Mouse (Mus musculus): ENCODE measurements at regions not wholly inside any gene's neighbourhood (a gene's known extent, or its start where the extent isn't known, plus 50 kb on each side); places are given as distances from the start of the nearest gene placed in this dataset.
A peak's percentile ranks its signal among the peaks of the same experiment; 100 is the strongest.

- no peak for DNase-seq (ENCODE audit: low spot score in 2 of 2)
Observed at GRCm38 (mm10) chrX:164878336-164878735, 101.8 kb downstream of the Mospd2 start.

GRCm38 (mm10) chrX:164840393-164840792, 139.8 kb downstream of the Mospd2 start:
- DNase-seq (ENCODE audit: low spot score in 2 of 2): no peak

- no peak for DNase-seq (ENCODE audit: low spot score in 2 of 2)
Observed at GRCm38 (mm10) chrX:164820906-164821305, 159.3 kb downstream of the Mospd2 start.

DNA sequence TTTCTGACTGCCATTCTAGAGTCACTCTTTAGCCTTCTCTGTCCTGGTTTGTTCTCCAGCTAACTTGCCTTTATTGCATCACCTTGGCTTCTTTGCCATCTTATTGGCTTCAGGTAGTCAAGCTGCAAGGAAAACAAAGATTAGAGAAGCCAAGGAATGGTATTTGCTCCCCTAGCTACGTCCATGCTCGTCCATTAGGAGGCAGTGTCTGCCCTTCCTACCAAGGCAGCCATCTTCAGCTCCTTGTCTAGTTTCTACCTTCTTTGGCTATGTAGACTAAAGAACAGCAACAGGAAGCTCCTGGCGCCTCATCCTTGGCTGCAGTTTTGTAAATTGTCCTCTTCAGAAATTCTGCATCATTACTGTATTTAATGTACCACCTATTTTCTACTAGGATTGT, 192.9 kb downstream of the Mospd2 start:
- no peak for DNase-seq (ENCODE audit: low spot score in 2 of 2)

DNA sequence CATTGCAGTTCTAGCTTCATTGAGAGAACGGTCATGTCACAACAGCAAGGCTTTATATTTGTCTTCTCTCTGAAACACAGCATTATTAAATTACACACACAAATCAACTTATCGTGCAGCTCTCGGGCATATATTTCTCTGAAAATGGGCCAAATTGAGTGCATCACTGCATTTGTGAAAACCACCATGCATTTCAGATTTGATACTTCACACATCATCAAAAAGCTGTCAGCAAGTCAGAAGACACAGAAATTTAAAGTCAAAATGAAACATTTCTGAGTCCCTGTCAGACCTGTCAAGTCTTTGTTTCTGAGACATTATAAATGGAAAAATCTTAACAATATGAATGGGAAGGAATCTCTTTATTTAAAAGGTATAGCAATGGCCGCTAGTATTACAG, 215.3 kb downstream of the Mospd2 start:
- DNase-seq (ENCODE audit: low spot score in 2 of 2): no peak

DNA sequence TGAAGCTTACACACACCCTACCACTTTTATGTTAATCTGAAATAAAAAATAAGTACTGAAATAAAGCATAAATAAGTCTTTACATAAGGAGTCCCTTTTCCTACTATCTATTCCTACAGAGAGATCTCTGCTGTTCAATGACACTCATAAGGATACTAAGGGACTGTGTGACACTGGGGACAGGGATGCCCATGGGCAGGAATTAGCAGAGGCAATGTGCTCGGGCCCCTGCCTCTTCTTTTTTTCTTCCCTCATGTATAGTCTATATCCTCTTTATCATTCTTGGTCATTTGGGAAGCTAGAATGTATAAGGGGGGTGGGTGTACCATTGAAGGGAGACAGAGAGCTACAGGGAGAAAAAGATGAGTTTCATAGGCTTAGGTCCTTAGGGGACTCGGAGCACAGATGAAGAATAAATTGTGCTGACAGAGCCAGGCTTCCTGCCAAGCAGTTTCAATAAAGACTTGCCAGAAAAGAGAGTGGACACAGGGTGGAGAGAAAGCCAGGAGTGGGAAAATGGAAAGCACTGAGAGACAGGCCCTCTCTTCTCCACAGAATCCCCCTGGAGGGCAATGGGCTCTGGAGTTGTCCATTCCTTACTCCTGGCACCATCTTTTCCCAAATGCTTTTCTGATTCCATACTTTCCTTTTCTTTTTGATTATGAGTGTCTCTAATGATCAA, 216.3 kb downstream of the Mospd2 start:
- peak; percentile 8 to 24 for DNase-seq (ENCODE audit: low spot score in 2 of 2)

- DNase-seq (ENCODE audit: low spot score in 2 of 2): no peak
Observed at GRCm38 (mm10) chrX:164745552-164746217, 234.5 kb downstream of the Mospd2 start.

Measured in layer of hippocampus, postnatal 10 days (tissue).